Mouse (Mus musculus): ENCODE data around the gene Olfr548-ps1. TPM values are rescaled to one million over a fixed set of nuclear protein-coding genes. Genes with fewer than 3 reads are reported as not detected.
A peak's percentile ranks its signal among the peaks of the same experiment; 100 is the strongest.
"Not testable (repeated sequence)": the region's sequence is repeated elsewhere in the genome, so short reads cannot be mapped to it uniquely, and the experiment has no call there.

Olfr548-ps1 gene
- not detected for total RNA-seq (2021)
- long read RNA-seq, experiment 1 = 0 reads
- long read RNA-seq, experiment 2 = 0 reads

DNA sequence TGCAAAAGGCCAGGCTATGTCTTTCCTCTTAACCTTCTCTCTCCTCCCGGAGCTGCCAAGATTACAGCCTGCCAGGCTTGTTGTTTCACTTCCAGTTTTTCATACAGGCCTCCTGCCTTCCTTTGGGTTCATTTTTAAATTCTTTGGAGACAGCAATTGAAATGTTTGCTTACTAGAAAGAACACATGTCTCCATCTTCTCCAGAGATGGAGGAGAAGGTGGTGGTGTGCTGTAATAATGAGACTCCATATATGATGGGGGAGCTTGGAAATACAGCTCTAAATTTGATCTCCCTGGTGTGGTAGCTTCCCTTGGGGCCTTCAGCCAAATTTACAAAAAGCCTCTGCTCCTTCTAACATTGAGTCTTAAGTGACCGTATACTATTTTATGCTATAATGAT, at the start of gene Olfr548-ps1:
Olfr548-ps1 (plus strand) TSS at position 301 of the 400 bp plus-strand sequence.
- no peak for DNase-seq

DNA sequence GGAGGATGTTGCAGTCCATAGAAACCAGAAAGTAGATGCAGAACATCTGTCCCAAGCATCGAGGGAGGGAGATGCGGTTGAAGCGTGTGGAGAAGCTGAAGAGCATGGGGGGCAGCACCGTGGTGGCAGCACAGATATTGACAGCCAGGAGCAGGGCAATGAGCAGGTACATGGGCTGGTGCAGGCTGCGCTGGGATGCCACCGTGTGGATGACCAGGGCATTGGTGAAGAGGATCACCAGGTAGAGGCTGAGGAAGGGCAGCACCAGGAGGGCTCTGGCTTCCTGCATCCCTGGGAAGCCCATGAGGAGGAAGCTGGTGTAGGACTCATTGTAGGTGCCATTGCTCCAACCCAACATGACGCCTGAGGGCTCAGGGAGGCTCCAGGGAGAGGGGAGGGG, 46.3 kb upstream of the Olfr548-ps1 start:
- DNase-seq = not testable (repeated sequence)

DNA sequence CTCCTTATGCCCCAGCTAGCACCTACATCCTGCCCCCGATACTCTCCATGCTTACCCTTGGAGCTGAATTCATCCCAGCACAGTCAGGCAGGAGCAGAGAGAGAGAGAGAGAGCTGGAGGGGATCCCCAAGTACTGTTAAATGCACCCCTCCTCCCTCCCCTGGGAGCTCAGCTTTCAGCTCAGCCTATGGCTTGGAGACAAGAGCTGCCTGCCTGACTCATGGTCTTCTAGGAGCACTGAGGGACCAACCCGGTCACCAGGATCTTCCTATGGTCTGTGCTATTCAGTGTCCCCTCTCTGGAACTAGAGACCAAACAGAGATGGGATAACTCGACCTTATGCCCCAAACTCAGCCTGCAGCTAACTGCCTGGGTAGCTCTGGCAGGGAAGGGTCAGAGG, 41.2 kb upstream of the Olfr548-ps1 start, which contains the start of gene Olfr545:
Olfr545 (minus strand) TSS at position 101 of the 400 bp plus-strand sequence.
- no peak for DNase-seq

DNA sequence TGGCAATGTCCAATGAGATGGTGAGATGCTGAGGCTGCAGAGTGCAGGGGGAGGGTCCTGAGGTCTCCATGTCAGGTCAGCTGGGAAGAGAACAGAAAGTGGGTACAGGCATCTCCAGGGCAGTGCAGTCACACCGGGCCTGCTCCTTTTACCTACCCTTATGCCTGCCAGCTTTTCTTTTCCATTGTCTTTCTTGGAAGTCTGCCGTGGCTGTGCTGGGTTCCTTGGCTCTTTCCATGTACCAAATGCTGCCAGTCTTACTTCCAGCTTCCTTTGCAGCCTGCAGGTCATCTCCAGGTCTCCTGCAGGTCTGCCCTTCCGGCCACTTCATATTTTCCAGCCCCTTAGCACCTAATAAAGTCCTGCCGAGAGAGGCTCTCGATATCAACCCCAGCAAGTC, 38.7 kb upstream of the Olfr548-ps1 start:
- DNase-seq = no peak

DNA sequence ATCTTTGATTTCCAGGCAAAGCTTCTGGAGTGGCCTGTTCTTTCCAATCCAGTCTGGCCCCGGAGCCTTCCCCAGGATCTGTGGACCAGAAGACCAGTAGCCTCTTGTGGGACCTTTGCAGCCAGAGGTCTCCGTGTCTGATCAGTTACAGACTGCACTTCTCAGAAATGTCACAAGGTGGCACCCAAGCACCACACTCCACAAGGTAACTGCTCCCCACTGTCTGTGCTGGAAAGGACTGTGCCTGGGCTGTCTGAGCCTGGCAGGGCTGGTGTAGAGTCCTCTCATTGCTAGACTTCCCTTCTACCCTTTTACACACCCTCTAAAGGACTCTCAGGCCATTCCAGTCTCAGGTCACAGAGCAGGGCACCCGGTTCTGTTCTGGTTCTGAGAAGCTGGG, 33.8 kb upstream of the Olfr548-ps1 start:
- peak; percentile 64 to 84 for DNase-seq

DNA sequence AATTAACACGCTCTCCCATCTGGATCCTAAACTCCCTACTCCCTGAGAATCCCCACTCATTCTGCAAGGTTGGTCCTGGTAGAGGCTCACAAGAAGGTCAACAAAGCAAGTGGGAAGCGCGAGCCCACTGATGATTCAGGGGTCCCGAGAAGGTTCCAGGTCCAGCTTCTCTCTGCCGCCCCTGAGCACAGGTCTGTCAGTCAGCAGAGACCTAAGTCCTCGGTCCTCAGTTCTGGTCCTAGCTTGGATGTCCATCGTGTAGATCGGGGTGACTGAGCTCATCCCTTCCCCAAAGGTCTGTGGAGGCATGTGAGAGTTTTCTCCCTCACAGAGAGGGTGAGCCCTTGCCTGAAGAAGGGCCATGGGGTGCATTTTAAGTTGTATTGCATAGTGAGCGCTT, 32.6 kb upstream of the Olfr548-ps1 start:
- no peak for DNase-seq

DNA sequence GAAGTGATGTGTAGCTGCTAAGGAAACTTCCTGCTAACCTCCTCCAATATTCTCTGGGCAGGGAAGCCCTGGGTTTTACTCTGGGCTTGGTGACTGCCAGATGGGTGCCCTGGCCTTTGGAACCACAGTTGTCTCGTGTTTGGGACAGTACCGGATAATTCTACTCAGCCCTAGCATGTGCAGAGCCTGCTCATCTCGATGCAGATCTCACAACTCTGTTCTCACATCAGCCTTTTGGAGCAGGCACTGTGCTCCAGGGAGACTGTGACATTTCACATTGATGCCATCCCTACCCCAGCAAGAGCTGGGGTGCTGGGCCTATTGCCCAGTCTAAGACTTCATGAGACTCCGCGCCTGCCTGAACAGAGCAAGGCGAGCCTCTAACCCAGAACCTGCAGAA, 32.0 kb upstream of the Olfr548-ps1 start:
- no peak for DNase-seq

DNA sequence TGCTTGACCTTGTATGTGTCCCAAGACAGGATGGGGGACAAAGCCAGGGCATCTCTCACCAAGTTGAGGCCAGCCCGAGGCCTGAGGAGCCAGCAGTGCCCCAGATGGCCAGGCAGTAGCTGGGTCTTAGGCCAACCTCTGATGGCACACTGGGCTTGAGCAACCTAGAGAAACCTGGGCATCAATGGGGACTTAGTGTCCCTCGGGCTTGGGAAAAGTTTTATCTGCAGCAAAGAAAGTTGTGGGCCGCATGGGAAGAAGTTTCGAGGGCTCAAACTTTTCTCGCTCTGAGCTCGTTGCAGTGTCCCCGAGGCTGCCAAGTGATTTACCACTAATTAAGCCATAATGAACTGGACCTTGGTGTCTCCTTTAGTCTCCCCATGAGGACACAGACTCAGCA, 31.0 kb upstream of the Olfr548-ps1 start:
- DNase-seq = no peak

DNA sequence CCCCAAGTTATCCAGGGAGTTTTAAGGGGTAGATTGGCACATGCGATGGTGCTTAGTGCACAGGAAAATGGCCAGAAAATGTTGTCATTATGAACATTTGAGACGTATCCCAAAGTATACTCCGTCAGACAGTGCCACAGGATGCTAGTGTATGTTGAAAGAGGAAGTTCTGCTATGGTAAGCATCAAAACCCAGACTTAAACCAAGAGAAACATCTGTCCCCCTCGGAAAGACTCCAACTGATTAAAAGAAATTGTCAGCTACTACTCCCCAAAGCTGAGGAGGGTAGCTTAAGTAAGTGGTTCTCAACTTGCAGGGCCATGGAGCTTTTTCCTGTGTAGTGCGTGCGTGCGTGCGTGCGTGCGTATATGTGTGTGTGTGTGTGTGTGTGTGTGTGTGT, 28.8 kb upstream of the Olfr548-ps1 start:
- DNase-seq = no peak

DNA sequence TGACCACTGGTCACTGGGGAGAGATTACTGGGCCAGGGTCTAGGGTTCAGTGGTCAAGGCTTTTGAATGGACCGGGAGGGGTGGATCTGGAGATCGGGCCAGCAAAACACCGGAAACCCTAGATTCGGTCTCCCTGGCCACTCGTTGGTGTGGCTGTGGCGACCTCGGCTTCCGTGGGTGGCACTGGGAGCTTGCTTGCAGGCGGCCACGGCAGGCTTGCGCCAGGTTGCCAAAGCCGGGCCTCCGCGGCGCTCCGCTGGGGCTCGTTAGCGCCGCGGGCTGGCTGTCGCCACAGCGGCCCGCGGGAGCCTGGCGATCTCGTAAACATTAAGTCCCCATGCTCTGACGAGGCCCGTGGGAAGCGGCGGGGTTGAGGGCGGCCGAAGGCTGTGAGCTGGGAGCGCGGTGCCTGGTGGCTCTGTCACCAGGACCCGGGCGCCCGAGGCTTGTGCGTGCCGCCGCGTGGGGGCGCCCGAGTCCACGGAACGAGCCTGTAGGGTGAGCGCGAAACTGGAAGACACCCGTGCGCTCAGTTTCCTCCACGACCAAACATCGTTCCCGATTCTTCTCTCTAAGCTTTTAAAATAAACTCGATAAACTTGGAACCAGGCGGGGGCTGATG, 27.8 kb upstream of the Olfr548-ps1 start:
- DNase-seq = peak; percentile 83 to 94

DNA sequence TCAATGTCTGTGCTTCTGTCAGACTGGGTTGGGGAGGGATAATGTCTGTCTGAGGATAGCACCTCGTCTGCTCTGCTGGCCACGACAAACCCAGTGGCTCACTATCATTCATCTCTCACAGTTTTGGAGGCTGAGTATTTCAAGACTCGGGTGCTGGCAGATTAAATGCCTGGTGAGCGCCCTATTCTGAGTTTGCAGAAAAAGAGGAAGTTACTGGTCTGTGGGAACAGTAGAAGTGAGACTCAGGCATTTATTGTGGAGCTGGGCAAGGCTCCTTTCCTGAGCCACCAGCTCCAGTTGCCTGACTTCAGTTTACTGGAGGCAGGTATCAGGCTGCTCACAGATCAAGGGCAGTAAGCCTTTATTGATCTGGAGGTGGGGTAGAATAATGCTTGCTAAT, 26.6 kb upstream of the Olfr548-ps1 start:
- no peak for DNase-seq

DNA sequence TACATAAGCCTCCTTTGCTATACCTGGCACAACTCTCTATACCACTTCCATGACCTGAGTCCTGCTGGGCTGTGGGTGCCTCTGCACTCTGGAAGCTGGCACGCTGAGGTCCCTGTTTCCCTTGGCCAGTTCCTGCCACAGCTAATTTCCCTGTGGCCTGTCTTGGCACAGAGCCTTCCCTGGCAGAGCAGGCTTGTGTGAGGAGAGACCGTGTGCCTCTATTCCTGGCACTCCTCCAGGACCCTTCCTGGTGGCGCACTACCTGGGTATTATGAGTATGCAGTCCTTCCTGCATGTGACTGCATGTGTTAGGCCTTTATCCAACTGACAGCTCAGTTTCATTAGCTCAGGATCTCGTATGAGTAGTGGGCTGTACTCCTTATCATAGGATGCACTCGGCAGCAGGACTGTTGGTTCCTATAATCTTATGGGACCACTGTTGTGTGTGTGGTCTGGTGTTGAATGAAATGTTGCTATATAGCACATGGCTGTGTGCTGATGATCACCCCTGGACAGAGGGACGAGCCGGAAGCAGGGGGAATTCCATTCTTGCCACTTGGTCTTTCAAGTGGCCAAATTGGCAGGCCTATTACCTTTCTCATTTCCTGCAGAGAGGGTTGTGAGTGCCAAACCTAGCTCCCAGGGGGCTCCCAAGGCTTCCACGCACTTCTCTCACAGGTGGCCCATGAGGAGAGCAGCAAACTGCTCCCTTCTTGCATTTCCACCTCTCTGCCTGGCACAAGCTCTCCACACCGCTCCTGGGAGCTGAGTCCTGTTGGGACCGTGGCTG, 24.2 kb upstream of the Olfr548-ps1 start:
- DNase-seq = peak; percentile 13 to 29

DNA sequence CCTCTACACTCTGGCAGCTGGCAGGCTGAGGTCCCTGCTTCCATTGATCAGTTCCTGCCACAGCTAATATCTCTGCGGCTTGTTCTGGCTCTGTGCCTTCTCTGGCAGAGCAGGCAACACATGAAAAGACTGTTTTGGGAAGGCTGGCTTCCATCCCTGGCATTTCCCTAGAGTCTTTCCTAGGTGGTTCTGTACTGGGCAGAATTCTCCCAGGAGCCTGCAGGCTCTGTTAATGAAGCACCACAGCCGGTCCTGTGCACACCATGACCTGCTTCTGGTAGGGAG, 23.7 kb upstream of the Olfr548-ps1 start:
- peak in 1 of 2 experiments; percentile 12 for DNase-seq

DNA sequence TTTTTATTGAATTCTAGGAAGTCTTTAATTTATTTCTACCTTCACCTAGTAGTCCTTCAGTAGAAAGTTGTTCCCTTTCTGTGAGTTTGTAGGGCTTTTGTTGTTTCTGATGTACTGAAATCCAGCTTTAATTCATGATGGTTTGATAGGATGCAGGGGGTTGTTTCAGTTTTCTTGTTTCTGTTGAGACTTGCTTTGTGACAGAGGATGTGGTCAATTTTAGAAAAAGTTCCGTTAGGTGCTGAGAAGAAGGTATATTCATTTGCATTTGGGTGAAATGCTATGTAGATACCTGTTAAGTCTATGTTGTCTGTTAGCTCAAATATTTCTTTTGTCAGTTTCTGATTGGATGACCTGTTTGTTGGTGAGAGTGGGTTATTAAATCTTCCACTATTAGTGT, 11.6 kb upstream of the Olfr548-ps1 start:
- no peak for DNase-seq

DNA sequence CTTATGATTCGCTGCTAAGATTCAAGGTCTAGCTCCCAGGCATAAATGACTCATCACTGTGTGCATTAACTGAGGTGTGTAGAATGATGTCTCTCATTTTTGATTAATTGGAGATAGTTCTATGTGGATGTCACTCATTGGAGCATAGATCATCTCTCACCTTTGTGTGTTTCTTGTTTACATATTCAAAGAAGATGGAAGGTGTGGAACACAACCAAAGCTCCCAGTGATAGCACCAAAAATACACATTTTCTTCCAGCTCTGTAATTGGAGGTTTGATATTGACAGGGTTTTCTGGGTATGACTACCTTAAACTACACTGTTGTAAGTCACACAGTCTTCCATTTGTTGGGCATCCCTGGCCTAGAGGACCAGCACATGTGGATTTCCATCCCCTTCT, 6.2 kb upstream of the Olfr548-ps1 start, which contains the start of gene Olfr547:
Olfr547 (plus strand) TSS at position 301 of the 400 bp plus-strand sequence.
- no peak for DNase-seq

DNA sequence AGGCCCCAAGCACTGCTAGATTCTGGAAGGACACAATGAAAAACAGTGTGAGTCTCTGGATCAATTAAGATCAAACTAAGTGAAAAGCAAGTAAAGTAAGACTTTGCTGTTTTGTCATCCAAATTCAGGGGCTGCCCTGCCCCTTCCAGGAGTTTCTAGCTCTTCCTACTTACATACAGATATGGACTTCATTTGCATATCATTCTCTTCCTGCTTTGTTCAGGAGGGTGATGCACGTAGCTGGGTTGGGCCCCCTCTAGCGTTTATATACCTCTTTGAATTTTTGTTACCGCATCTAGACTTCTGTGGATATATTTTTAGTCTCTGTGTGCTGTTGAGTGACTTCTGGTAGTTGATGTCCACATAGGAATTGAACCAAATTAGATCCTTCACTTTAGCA, 555 bp downstream of the Olfr548-ps1 start:
- DNase-seq = no peak

DNA sequence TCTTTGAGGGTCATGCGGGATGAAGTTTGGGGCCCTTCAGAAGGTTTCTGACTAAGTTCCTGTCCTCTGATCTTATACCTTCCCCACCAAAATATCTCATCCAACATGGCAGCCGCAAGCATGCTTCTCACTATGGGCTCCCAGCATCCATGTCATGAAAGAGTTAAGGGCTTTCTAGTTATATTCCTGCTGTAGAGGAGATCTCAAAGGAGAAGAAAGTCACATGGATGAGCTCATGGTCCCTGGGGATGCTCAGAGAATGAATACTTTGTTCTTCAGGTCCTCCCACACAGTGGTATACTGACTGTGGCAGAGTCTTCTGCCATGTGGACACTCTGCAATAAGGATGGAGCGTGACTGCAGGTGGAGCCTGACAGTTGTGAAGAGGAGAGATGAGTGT, 8.9 kb downstream of the Olfr548-ps1 start, which contains the start of gene Olfr549:
Olfr549 (plus strand) TSS at position 301 of the 400 bp plus-strand sequence.
- no peak for DNase-seq

DNA sequence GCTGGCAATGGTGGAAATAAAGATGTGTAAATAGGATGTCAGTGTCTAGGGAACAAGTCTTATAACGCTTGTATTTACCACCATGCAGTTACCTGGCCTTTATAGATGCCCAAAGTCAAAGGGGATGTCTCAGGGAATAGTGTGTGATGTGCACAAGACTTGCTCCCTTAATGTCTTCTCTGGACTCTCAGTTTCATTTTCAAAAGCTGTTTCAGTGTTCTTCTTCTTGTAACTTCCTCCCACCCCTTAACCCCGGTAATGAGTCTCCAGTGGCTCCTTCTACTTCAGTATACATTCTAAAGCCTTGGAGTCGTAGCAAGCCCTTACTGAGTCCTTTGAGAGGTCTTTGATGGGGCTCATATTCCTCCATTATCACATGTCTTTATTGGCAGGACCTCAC, 12.6 kb downstream of the Olfr548-ps1 start:
- no peak for DNase-seq

DNA sequence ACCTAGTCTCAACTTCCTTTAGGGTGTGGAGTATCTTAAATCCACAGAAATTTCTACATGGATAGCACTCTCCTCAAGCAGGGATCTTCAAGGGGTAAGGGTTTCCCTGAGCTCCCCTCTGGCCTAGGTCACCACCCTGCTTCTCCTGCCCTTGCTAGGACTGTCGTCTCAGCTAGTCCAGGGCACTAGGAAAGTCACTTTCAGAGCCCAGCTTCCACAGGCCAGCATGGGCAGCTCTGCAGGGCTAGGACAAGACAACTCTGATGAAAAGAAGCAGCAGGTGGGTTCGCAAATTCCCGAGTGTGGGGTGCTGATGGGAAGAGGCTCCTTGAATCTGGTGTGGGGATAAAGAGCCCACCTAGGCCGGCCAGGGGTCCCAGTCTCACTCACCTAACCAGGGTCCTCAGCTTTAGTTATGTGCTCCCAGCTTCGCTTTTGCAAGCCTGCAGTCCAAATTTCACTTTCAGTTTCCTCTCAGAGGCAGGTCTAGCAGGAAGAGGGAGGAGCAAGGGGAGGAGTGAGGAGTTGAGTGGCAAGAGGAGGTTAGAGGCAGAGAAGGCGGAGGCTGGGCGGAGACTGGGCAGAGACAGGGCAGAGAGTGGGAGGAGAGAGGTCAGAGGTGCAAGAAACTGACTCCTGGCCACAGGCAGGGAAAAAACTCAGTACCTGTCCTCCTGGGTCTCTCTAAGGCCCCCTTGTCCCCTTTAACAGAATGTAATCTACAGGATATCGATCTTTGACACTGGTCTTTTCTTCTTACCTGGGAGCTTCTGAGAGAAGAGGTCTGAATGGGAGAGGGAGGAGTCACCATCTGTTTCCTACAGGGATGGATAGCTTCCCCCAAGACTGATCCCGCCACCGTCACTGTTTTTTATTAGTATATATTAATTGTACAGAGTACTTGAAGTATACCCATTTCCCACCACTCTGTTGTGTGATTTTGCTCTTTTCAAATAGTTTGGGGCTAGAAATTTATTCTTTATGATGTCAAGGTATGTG, 24.6 kb downstream of the Olfr548-ps1 start, which contains the start of gene Trim21:
Trim21 (minus strand) TSS at position 488 of the 999 bp plus-strand sequence.
- peak; percentile 96 to 97 for DNase-seq

DNA sequence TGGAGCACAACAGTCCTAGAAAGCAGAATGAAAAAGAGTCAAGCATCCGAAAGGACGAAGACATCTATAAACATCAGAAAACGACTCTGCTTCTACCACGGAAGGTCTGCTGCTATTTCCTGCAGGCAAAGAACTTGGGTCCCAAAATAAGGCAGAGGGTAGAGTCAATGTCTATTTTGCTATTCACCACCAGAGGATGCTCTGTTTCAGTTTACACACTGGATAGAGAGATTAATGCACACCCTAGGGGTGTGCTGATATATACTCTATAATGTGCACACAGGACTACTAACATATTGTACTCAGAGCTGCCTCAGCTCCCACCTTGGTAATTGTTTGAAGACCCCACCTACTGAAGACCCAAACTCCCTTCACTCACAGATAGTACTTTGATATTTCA, 25.5 kb downstream of the Olfr548-ps1 start:
- DNase-seq = no peak

DNA sequence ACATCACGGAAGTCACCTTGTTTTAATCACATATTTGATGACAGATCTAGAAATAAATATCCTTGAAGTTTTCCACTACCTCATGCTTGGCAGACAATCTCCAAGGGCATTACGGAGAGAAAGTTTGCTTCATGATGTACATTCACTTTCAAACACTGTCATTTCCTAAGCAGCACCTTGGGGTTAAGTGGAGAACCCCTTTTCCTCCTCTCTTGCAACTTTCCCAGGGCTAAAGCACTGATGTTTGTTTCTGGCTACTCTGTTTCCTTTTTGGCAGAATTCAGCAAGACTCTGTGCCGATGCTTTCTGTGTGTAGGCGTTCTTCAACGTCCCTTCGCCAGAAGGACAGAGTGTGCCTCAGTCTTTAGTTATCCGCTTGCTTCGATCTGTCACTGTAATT, 30.4 kb downstream of the Olfr548-ps1 start, which contains the start of gene Olfr550:
Olfr550 (plus strand) TSS at position 301 of the 400 bp plus-strand sequence.
- peak; percentile 11 to 21 for DNase-seq

DNA sequence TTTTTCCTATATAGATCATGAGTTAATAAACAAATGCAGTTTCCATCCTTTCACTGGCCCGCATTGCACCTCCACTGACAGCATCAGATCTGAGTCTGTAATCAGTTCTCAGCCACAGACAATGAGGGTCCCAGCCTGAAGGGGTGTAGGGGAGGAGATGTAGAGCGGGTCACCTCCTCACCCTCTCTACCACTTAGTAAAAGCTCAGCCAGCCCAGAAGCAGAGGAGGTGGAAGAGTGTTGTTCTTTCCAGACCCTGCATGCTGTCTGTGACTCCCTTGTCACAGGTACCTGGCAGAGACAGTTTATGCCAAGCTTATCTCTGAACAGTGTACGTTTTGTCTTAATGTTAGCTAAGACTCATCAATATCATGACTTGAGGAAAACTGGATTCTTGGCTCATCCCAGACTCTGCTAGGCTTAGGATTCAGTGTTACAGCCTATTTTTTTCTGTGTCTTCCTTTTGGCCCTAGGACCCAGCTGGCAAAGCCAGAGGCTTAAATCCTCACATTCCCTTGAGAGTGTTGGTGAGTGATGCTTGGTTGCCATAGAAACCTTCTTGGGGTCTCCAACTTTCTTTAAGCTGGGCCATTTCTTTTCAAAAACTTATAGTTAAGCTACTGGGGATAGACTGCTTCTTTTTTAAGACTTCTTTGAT, 32.6 kb downstream of the Olfr548-ps1 start:
- DNase-seq = no peak
